Mouse (Mus musculus): ENCODE measurements around the gene Fam234a. TPM values are rescaled to one million over a fixed set of nuclear protein-coding genes. Genes with fewer than 3 reads are reported as not detected.
"Not testable (repeated sequence)": the region's sequence is repeated elsewhere in the genome, so short reads cannot be mapped to it uniquely, and the experiment has no call there.

The Fam234a gene
- total RNA-seq, 2 experiments from 2014 or later = 138 TPM

- peak; percentile 31 to 39 for DNase-seq
Measured at GRCm38 (mm10) chr17:26235077-26235815, 8.8 kb downstream of the Fam234a start.

GRCm38 (mm10) chr17:26234386-26234785, 9.7 kb downstream of the Fam234a start:
- no peak for DNase-seq

- no peak for DNase-seq
Measured at GRCm38 (mm10) chr17:26232863-26233262, 11.2 kb downstream of the Fam234a start.

GRCm38 (mm10) chr17:26231156-26231555, 12.9 kb downstream of the Fam234a start:
- DNase-seq = no peak

GRCm38 (mm10) chr17:26229776-26230175, 14.3 kb downstream of the Fam234a start:
- no peak for DNase-seq

GRCm38 (mm10) chr17:26225150-26225549, 18.9 kb downstream of the Fam234a start:
- no peak for DNase-seq

GRCm38 (mm10) chr17:26221508-26221907, 22.5 kb downstream of the Fam234a start:
- DNase-seq = no peak

GRCm38 (mm10) chr17:26212681-26213080, 31.4 kb downstream of the Fam234a start:
- DNase-seq = no peak

- DNase-seq = no peak
Measured at GRCm38 (mm10) chr17:26212241-26212640, 31.8 kb downstream of the Fam234a start.

- DNase-seq = no peak
Measured at GRCm38 (mm10) chr17:26207686-26208085, 36.4 kb downstream of the Fam234a start, which contains the start of gene Arhgdig. Gene Arhgdig, minus strand, starts transcription at chr17:26207786.

- no peak for DNase-seq
Measured at GRCm38 (mm10) chr17:26206392-26206791, 37.6 kb downstream of the Fam234a start.

GRCm38 (mm10) chr17:26204766-26205165, 39.3 kb downstream of the Fam234a start:
- no peak for DNase-seq

GRCm38 (mm10) chr17:26203321-26203811, 40.7 kb downstream of the Fam234a start:
- DNase-seq = peak; percentile 16 to 38

GRCm38 (mm10) chr17:26202737-26203136, 41.3 kb downstream of the Fam234a start, which contains the start of gene Rgs11:
Gene Rgs11, plus strand, starts transcription at chr17:26202951.
- DNase-seq = peak in 1 of 2 experiments; percentile 47

GRCm38 (mm10) chr17:26201998-26202397, 42.0 kb downstream of the Fam234a start:
- no peak for DNase-seq

- no peak for DNase-seq
Measured at GRCm38 (mm10) chr17:26200831-26201705, 43.0 kb downstream of the Fam234a start.

GRCm38 (mm10) chr17:26198892-26199291, 45.1 kb downstream of the Fam234a start, which contains the start of gene Pdia2:
Gene Pdia2, minus strand, starts transcription at chr17:26199087.
- DNase-seq = no peak

GRCm38 (mm10) chr17:26192481-26193190, 51.4 kb downstream of the Fam234a start:
- DNase-seq = peak in 1 of 2 experiments; percentile 27

- not testable (repeated sequence) for DNase-seq
Measured at GRCm38 (mm10) chr17:26191486-26191885, 52.6 kb downstream of the Fam234a start.

GRCm38 (mm10) chr17:26188091-26188805, 55.8 kb downstream of the Fam234a start:
- DNase-seq = no peak

- DNase-seq = no peak
Measured at GRCm38 (mm10) chr17:26187592-26187991, 56.5 kb downstream of the Fam234a start.
